Mouse (Mus musculus) naive thymus-derived CD4-positive, alpha-beta T cell, adult 5 months (primary cell): ENCODE data around the gene Fgf18. TPM values are rescaled to one million over a fixed set of nuclear protein-coding genes. Genes with fewer than 3 reads are reported as not detected.

ENCODE experiments used
- polyA plus RNA-seq: library from polyadenylated mRNA; unstranded; fragments of 100-300 nt; shearing (Covaris generic); gene quantifications from one replicate; pipeline ENCODE4 v1.2.1, GENCODE M21; 2017

The Fgf18 gene
- not detected for polyA plus RNA-seq

DNA sequence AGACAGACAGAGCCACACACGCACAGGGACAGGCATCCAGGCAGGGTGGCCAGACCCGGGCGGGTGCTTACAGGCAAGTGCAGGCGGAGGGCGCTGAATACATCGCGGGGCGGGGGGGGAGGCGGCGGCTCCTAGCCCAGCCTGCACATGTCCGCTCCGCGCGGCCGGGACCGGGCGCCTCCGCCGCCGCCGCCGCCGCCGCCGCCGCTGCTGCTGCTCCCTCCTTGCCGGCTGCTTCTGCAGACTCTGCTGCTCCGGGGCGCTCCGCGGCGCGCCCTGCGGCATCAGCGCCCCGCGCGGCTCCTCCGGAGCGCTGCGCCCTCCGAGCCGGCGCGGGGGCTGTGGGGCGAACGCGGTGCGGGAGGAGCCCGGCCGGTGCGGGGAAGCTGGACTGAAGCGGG is at the start of gene Fgf18:
Gene Fgf18 (minus strand): TSS at position 230 of the 401 bp plus-strand sequence.

DNA sequence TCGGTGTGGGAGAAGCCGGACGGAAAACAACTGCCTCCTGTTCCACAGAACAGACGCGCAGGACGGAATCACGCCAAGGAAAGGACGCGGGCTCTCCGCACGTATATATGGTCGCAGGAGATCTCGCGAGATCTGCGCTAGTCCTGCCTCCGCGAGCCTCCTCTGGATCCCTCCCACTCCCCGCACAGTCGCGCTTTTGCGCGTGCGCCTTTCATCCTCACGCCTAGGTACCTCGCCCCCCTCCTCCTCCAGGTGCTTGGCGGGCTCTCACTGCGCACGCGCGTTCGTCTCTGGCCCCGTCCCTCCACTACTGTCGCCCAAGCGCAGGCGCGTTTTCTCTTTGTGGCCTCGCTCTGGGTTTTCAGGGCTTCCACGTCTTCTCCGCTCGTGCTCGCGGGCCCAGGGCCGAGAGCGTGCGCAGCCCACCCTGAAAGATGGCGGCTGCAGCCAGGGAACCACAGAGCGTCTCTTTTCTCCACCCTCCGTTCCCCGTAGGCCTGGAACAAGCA is 15.9 kb upstream of the Fgf18 start, which contains the start of gene Npm1:
Gene Npm1 (minus strand): TSS at position 209 of the 509 bp plus-strand sequence.

Other genes starting within 250 kb of the Fgf18 start
- gene Npm1, start 15.8 kb upstream of the Fgf18 start, polyA plus RNA-seq = 820 TPM
- not detected for gene Tlx3, start 56.2 kb upstream of the Fgf18 start, polyA plus RNA-seq
- not detected for gene Gm12117, start 129.3 kb upstream of the Fgf18 start, polyA plus RNA-seq